Mouse (Mus musculus): ENCODE results near the gene Dscaml1. TPM values are rescaled to one million over a fixed set of nuclear protein-coding genes. Genes with fewer than 3 reads are reported as not detected.

Dscaml1 gene
- total RNA-seq, 1 experiment = 1.3 TPM

GRCm38 (mm10) chr9:45754452-45755091 is 328.1 kb downstream of the Dscaml1 start:
- Histone ChIP-seq H3K9ac (ENCODE audit: insufficient read depth, low read depth, low read length, poor library complexity, severe bottlenecking) (no peak overlapping the region), H3K27ac (ENCODE audit: insufficient read depth, low read depth, low read length, poor library complexity, severe bottlenecking) (no peak overlapping the region), H3K4me1 (ENCODE audit: control insufficient read depth in 2 of 2, insufficient read depth in 2 of 2, low read length in 2 of 2, poor library complexity in 1 of 2) (no peaks in the 10 kb centered on the region), H3K9me3 (ENCODE audit: control insufficient read depth, insufficient read depth, low read depth, low read length) (no peaks in the 10 kb centered on the region), H3K36me3 (ENCODE audit: control insufficient read depth, insufficient read depth, low read length, poor library complexity, severe bottlenecking) (no peaks in the 10 kb centered on the region), H3K4me3 (ENCODE audit: insufficient read depth in 1 of 2, low read depth in 1 of 2, low read length in 2 of 2, poor library complexity in 1 of 2, severe bottlenecking in 1 of 2) (no peak overlapping the region)
- no peak for TF ChIP-seq ZNF384 (IDR thresholded peaks at IDR 0.05; ENCODE audit: low read depth, low read length)
- no peak for TF ChIP-seq CHD2 (IDR thresholded peaks at IDR 0.05; ENCODE audit: low read depth, low read length)
- peak; percentile 58; the same call in 1 of the 2 replicates for TF ChIP-seq ZC3H11A (IDR thresholded peaks at IDR 0.05; ENCODE audit: borderline replicate concordance, low read depth, low read length)
- in situ Hi-C loops (cut with MboI; ENCODE audit: low sequenced_read_pairs in 2 of 2, unreplicated experiment in 2 of 2) = no loop called here
- peak; percentile 66 for DNase-seq (ENCODE audit: low read depth, low spot score)

GRCm38 (mm10) chr9:45766195-45766594 is 339.8 kb downstream of the Dscaml1 start:
- 0 out of 2 replicates have a peak overlapping the region, but pooled peaks have one; percentile 28 for H3K27ac ChIP-seq (ENCODE audit: insufficient read depth, low read depth, low read length, poor library complexity, severe bottlenecking)
- peaks cover 6% of the 10 kb centered on the region; the same call in 1 of the 2 replicates for H3K36me3 ChIP-seq (ENCODE audit: control insufficient read depth, insufficient read depth, low read length, poor library complexity, severe bottlenecking)
- H3K4me3 ChIP-seq (ENCODE audit: insufficient read depth in 1 of 2, low read depth in 1 of 2, low read length in 2 of 2, poor library complexity in 1 of 2, severe bottlenecking in 1 of 2) = no peak overlapping the region
- H3K9me3 ChIP-seq (ENCODE audit: control insufficient read depth, insufficient read depth, low read depth, low read length) = no peaks in the 10 kb centered on the region
- no peak for TF ChIP-seq ZC3H11A (IDR thresholded peaks at IDR 0.05; ENCODE audit: borderline replicate concordance, low read depth, low read length)
- no peak for TF ChIP-seq MAFK (IDR thresholded peaks at IDR 0.05; ENCODE audit: insufficient read depth, low read depth, low read length)
- no peak for TF ChIP-seq ZNF384 (IDR thresholded peaks at IDR 0.05; ENCODE audit: low read depth, low read length)
- no peak for TF ChIP-seq HCFC1 (IDR thresholded peaks at IDR 0.05; ENCODE audit: borderline replicate concordance, insufficient read depth, low read length)
- no peak for TF ChIP-seq CHD2 (IDR thresholded peaks at IDR 0.05; ENCODE audit: low read depth, low read length)
- H3K4me1 ChIP-seq (ENCODE audit: control insufficient read depth in 2 of 2, insufficient read depth in 2 of 2, low read length in 2 of 2, poor library complexity in 1 of 2) = peaks cover 0 to 7% of the 10 kb centered on the region in 2 experiments; a peak in 2 of 4 replicates
- in situ Hi-C loops (cut with MboI; ENCODE audit: low sequenced_read_pairs in 2 of 2, unreplicated experiment in 2 of 2) = no loop called here
- DNase-seq (ENCODE audit: low read depth, low spot score) = no peak
- no peak overlapping the region for H3K9ac ChIP-seq (ENCODE audit: insufficient read depth, low read depth, low read length, poor library complexity, severe bottlenecking)

DNA sequence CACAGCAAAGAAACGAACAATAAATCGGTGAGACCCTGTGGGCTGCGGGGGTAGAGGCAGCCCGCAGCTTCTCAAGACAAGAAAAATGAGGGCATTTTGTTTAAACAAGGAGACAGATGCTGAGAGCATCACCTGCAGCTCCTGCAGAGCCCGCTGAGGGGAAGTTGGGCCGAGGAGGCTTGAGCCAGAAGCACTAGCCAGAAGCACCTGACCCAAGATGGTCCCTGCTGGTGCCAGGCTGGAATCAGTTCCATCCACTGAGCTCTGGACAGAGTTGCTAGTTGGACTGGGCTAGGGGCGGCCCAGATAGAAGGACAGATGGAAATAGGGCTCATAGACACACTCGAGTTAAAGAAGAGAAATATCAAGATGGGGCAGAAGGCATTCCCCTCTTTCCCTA is 340.7 kb downstream of the Dscaml1 start:
- DNase-seq (ENCODE audit: low read depth, low spot score) = no peak
- peaks cover 11% of the 10 kb centered on the region; the same call in 1 of the 2 replicates for H3K36me3 ChIP-seq (ENCODE audit: control insufficient read depth, insufficient read depth, low read length, poor library complexity, severe bottlenecking)
- no peak for TF ChIP-seq HCFC1 (IDR thresholded peaks at IDR 0.05; ENCODE audit: borderline replicate concordance, insufficient read depth, low read length)
- TF ChIP-seq MAFK (IDR thresholded peaks at IDR 0.05; ENCODE audit: insufficient read depth, low read depth, low read length) = no peak
- TF ChIP-seq ZC3H11A (IDR thresholded peaks at IDR 0.05; ENCODE audit: borderline replicate concordance, low read depth, low read length) = no peak
- TF ChIP-seq ZNF384 (IDR thresholded peaks at IDR 0.05; ENCODE audit: low read depth, low read length) = no peak
- no peak for TF ChIP-seq CHD2 (IDR thresholded peaks at IDR 0.05; ENCODE audit: low read depth, low read length)
- peaks cover 0 to 7% of the 10 kb centered on the region in 2 experiments; a peak in 2 of 4 replicates for H3K4me1 ChIP-seq (ENCODE audit: control insufficient read depth in 2 of 2, insufficient read depth in 2 of 2, low read length in 2 of 2, poor library complexity in 1 of 2)
- no peak overlapping the region for H3K9ac ChIP-seq (ENCODE audit: insufficient read depth, low read depth, low read length, poor library complexity, severe bottlenecking)
- H3K27ac ChIP-seq (ENCODE audit: insufficient read depth, low read depth, low read length, poor library complexity, severe bottlenecking) = no peak overlapping the region
- in situ Hi-C loops (cut with MboI; ENCODE audit: low sequenced_read_pairs in 2 of 2, unreplicated experiment in 2 of 2) = no loop called here
- H3K4me3 ChIP-seq (ENCODE audit: insufficient read depth in 1 of 2, low read depth in 1 of 2, low read length in 2 of 2, poor library complexity in 1 of 2, severe bottlenecking in 1 of 2) = no peak overlapping the region
- H3K9me3 ChIP-seq (ENCODE audit: control insufficient read depth, insufficient read depth, low read depth, low read length) = no peaks in the 10 kb centered on the region

DNA sequence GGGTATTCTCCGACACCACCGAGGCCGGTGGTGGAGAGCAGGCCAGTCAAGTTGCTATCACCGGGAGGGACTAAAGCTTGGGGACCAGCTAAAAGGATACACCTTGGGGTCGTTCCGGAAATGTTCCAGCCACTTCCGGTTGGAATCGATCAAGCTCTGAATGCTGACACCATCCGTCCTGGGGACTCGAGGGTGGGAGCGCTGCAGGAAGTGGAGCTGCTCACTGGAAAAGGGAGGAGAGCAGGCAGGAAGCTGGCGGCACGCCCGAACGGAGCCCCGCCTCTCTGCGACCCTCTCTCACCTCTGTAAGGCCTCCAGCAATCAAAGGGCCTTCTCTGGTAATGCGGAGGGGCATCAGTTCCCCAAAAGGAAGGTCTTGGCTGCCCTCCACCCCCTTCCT is 342.0 kb downstream of the Dscaml1 start:
- Histone ChIP-seq H3K4me3 (ENCODE audit: insufficient read depth in 1 of 2, low read depth in 1 of 2, low read length in 2 of 2, poor library complexity in 1 of 2, severe bottlenecking in 1 of 2) (peak overlapping the region; percentile 22 to 31; a peak in 3 of 4 replicates), H3K4me1 (ENCODE audit: control insufficient read depth in 2 of 2, insufficient read depth in 2 of 2, low read length in 2 of 2, poor library complexity in 1 of 2) (peaks cover 0 to 7% of the 10 kb centered on the region in 2 experiments; a peak in 2 of 4 replicates), H3K9ac (ENCODE audit: insufficient read depth, low read depth, low read length, poor library complexity, severe bottlenecking) (peak overlapping the region; percentile 48; the same call in 1 of the 2 replicates), H3K27ac (ENCODE audit: insufficient read depth, low read depth, low read length, poor library complexity, severe bottlenecking) (no peak overlapping the region), H3K36me3 (ENCODE audit: control insufficient read depth, insufficient read depth, low read length, poor library complexity, severe bottlenecking) (peaks cover 11% of the 10 kb centered on the region; the same call in 1 of the 2 replicates), H3K9me3 (ENCODE audit: control insufficient read depth, insufficient read depth, low read depth, low read length) (no peaks in the 10 kb centered on the region)
- DNase-seq (ENCODE audit: low read depth, low spot score) = peak; percentile 53
- TF ChIP-seq MAFK (IDR thresholded peaks at IDR 0.05; ENCODE audit: insufficient read depth, low read depth, low read length) (no peak), CHD2 (IDR thresholded peaks at IDR 0.05; ENCODE audit: low read depth, low read length) (no peak), ZC3H11A (IDR thresholded peaks at IDR 0.05; ENCODE audit: borderline replicate concordance, low read depth, low read length) (no peak), ZNF384 (IDR thresholded peaks at IDR 0.05; ENCODE audit: low read depth, low read length) (no peak), HCFC1 (IDR thresholded peaks at IDR 0.05; ENCODE audit: borderline replicate concordance, insufficient read depth, low read length) (0 out of 2 replicates have a peak, but pooled peaks have one; percentile 38)
- in situ Hi-C loops (cut with MboI; ENCODE audit: low sequenced_read_pairs in 2 of 2, unreplicated experiment in 2 of 2) = no loop called here

Data from ES-E14 (cell line).